Mouse (Mus musculus) liver, postnatal 0 days (tissue): ENCODE data around the gene Mroh7. TPM values are rescaled to one million over a fixed set of nuclear protein-coding genes. Genes with fewer than 3 reads are reported as not detected.

Source experiments
- ATAC-seq: fragments of 200-750 bp; cut with Nextera tagmentation; 2 replicates; pipeline ENCODE4 v1.8.0; 2017; ENCODE audit warnings: mild to moderate bottlenecking, moderate library complexity
- DNase-seq: peaks from one replicate; pipeline ENCODE4 v3.0.0-alpha.2; 2016
- H3K27ac ChIP-seq: fragments of 300-500 bp; sonication (generic); 2 replicates; pipeline ENCODE4 v1.5.1; 2014; ENCODE audit warnings: antibody characterized with exemption, moderate library complexity, mild to moderate bottlenecking, low read depth
- H3K27me3 ChIP-seq: fragments of 300-500 bp; sonication (generic); 2 replicates; pipeline ENCODE4 v1.6.1; 2014; ENCODE audit warnings: low read length, control low read depth, mixed read lengths; ENCODE audit not compliant: insufficient read depth
- H3K36me3 ChIP-seq: fragments of 300-500 bp; sonication (generic); replicated peaks from 2 replicates; pipeline ENCODE4 v1.6.1; 2014; ENCODE audit warnings: mild to moderate bottlenecking, control low read depth, low read length, moderate library complexity, mixed read lengths; ENCODE audit not compliant: insufficient read depth
- H3K4me1 ChIP-seq: fragments of 300-500 bp; sonication (generic); 2 replicates; pipeline ENCODE4 v1.6.1; 2014; ENCODE audit warnings: antibody characterized with exemption, mild to moderate bottlenecking, control low read depth; ENCODE audit not compliant: insufficient read depth
- H3K4me2 ChIP-seq: fragments of 300-500 bp; sonication (generic); 2 replicates; pipeline ENCODE4 v1.6.1; 2014; ENCODE audit warnings: low read depth, mild to moderate bottlenecking, low read length, moderate library complexity, mixed read lengths
- H3K4me3 ChIP-seq: fragments of 300-500 bp; sonication (generic); 2 replicates; pipeline ENCODE4 v1.5.1; 2014; ENCODE audit warnings: low read depth, low read length
- H3K9ac ChIP-seq: fragments of 300-500 bp; sonication (generic); replicated peaks from 2 replicates; pipeline ENCODE4 v1.6.1; 2014; ENCODE audit warnings: mild to moderate bottlenecking, moderate library complexity
- H3K9me3 ChIP-seq: fragments of 300-500 bp; sonication (generic); 2 replicates; pipeline ENCODE4 v1.6.1; 2016; ENCODE audit warnings: mild to moderate bottlenecking, control low read depth, low read length, mixed read lengths
- CTCF ChIP-seq: sonication (generic); IDR thresholded peaks from 2 replicates; pipeline ENCODE4 v1.5.1; 2016; ENCODE audit warnings: antibody characterized with exemption, low read depth
- EP300 ChIP-seq: IDR thresholded peaks from 2 replicates; pipeline ENCODE4 v1.6.1; 2016; ENCODE audit warnings: antibody characterized with exemption, low read depth, mild to moderate bottlenecking
- WGBS: fragments of 180-500 bp; shearing (Covaris S2); extraction: QIAGEN DNeasy Blood & Tissue Kit; methylation state at CpG from one replicate; pipeline ENCODE4 v1.1.7; 2014; ENCODE audit not compliant: insufficient replicate concordance; 5-methylcytosine and 5-hydroxymethylcytosine counted together
- polyA plus RNA-seq: library from polyadenylated mRNA; unstranded; fragments of >200 nt; fragmentation: Nextera tagmentation; extraction: Ambion mirVana; gene quantifications from 2 replicates; pipeline ENCODE4 v1.2.1, GENCODE M21; 2015

The Mroh7 gene
- polyA plus RNA-seq, 1 experiment from 2014 or later: 0.07 TPM

DNA sequence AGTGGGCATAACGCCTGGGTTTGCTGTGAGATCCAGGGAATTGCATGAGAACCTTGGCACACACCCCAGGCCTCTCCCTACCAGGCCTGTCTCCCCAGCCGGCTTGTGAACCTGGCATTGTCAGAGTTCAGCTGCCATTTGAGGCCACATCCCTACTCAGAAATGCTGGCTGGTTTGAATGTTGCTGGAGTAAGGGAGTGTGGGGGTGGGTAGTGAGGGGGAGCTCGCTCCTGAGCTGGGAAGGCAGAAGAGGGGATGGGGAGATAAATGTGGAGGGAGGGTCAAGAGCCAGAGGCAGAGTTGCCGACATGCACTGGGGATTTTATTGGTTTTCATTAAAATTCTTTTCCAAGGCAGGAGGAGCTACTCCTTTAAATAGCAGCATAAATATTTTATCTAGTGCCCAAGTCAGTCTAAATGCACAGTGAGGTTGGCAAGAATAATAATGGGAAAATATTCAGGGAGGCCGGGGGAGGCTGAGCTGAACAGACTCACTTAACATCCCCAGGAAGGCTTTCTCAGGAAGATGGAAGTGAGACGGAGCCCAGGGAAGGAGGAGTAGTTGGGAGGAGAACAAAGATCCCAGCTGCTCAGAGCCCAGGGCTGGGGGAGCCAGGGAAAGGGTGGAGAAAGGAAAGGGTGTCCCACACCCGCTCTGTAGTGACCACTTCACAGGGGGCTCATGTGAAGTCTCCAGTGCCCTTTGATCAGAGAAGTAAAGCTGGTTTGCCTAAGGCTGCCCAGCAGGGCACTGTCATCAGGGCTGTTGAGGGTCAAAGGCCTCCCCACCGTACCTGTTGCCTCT lies 97.2 kb downstream of the Mroh7 start:
- no peaks in the 10 kb centered on the region for H3K36me3 ChIP-seq
- TF ChIP-seq EP300 (no peak), CTCF (no peak)
- H3K4me2 ChIP-seq: no peak overlapping the region
- H3K27ac ChIP-seq: no peak overlapping the region
- no peaks in the 10 kb centered on the region for H3K27me3 ChIP-seq
- H3K4me1 ChIP-seq: no peaks in the 10 kb centered on the region
- ATAC-seq: no peak
- H3K4me3 ChIP-seq: no peak overlapping the region
- H3K9ac ChIP-seq: no peak overlapping the region
- no peaks in the 10 kb centered on the region for H3K9me3 ChIP-seq
- 46% methylated on average over 8 of the region's 8 CpGs for WGBS
- no peak for DNase-seq

DNA sequence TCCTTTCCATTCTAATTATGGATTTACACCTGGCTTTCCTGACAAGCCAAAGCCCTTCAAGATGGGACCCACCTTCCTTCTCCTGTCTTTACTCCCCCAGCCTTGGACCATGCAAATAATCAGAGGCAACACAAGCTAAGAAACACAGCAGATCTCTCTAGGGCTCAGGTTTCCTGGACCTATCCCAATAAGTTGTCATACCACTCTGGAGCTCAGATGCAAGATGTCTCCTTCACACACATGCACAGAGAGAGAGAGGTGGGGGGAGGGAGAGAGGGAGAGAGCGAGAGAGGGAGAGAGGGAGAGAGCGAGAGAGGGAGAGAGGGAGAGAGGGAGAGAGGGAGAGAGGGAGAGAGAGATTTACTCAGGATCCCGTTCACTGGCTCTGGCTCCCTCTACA lies 98.4 kb downstream of the Mroh7 start:
- no peak overlapping the region for H3K27ac ChIP-seq
- ATAC-seq (no peak), DNase-seq (no peak)
- H3K9me3 ChIP-seq: no peaks in the 10 kb centered on the region
- no peak overlapping the region for H3K9ac ChIP-seq
- H3K4me1 ChIP-seq: no peaks in the 10 kb centered on the region
- H3K36me3 ChIP-seq: no peaks in the 10 kb centered on the region
- no peaks in the 10 kb centered on the region for H3K27me3 ChIP-seq
- H3K4me3 ChIP-seq: no peak overlapping the region
- H3K4me2 ChIP-seq: no peak overlapping the region
- 38% methylated on average over 2 of the region's 3 CpGs for WGBS
- no peak for TF ChIP-seq EP300
- no peak for TF ChIP-seq CTCF

Other genes with a start within 250 kb of the Mroh7 start
- gene Bsnd, start 238.6 kb downstream of the Mroh7 start, polyA plus RNA-seq: not detected in 2 replicates
- gene Dhcr24, start 169.9 kb downstream of the Mroh7 start, polyA plus RNA-seq: 13.6 and 17.1 TPM in 2 replicates
- not detected in 2 replicates for gene Lexm, start 113.7 kb downstream of the Mroh7 start, polyA plus RNA-seq
- gene Ttc22, start 108.5 kb downstream of the Mroh7 start, polyA plus RNA-seq: not detected in 2 replicates
- gene Pars2, start 79.9 kb downstream of the Mroh7 start, polyA plus RNA-seq: 3.9 and 4.3 TPM in 2 replicates
- gene Ttc4, start 52.0 kb downstream of the Mroh7 start, polyA plus RNA-seq: 18.3 and 19.5 TPM in 2 replicates
- 0.07 TPM in 1 of 2 replicates, not detected in the other for gene Fam151a, start 3.0 kb upstream of the Mroh7 start, polyA plus RNA-seq
- 0.72 and 2.1 TPM in 2 replicates for gene Acot11, start 74.1 kb upstream of the Mroh7 start, polyA plus RNA-seq
- 22.8 and 26.8 TPM in 2 replicates for gene Ssbp3, start 179.8 kb upstream of the Mroh7 start, polyA plus RNA-seq